Mouse (Mus musculus): ENCODE results near the gene Mob3a. TPM values are rescaled to one million over a fixed set of nuclear protein-coding genes. Genes with fewer than 3 reads are reported as not detected.

The Mob3a gene
- total RNA-seq, 2 experiments from 2014 or later: 18.2 to 25.6 TPM

DNA sequence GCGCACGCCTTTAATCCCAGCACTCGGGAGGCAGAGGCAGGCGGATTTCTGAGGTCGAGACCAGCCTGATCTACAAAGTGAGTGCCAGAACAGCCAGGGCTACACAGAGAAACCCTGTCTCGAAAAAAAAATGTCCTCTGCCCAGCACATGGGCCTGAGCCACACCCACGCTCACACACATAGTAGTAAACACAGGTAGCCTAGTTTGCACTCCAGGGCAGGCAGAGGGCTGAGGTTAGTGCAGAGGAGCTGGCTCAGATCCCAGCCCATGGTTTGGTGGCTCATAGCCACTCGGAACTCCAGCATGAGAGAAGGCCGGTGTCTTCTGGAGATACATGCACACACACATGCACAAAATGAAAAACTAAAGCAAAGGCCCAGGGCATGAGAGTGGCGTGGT is 54.8 kb downstream of the Mob3a start:
- ATAC-seq (replicated peaks; ENCODE audit: low FRiP score, poor library complexity, severe bottlenecking): no peak

DNA sequence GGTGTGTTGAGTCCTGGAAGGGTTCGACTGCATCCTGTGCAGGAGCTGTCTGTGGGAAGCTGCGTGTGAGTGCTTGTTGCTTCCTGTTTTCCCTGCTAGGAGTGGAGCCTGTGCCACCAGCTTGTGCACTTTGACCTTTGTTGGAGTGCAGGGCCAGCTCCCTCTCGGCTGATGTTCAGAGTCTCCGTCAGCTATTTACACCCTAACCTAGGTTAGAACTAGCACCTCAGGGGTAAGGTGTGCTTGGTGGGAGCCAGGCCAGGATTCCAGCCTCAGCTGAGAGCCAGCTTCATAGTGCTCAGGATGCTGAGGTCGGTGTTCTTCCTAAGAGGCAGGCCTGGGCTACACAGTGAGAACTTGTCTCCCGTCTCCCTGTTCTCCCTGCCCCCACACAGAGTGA is 66.4 kb downstream of the Mob3a start:
- no peak for ATAC-seq (replicated peaks; ENCODE audit: low FRiP score, poor library complexity, severe bottlenecking)

Other genes starting within 250 kb of the Mob3a start
- not detected in 2 replicates for gene Onecut3, start 207.1 kb downstream of the Mob3a start, total RNA-seq (2015; ENCODE audit: low replicate concordance)
- gene Onecut3, start 207.1 kb downstream of the Mob3a start, total RNA-seq (2017; ENCODE audit: low replicate concordance): not detected in 2 replicates
- not detected in 2 replicates for gene Atp8b3, start 162.9 kb downstream of the Mob3a start, total RNA-seq (2015; ENCODE audit: low replicate concordance)
- gene Atp8b3, start 162.9 kb downstream of the Mob3a start, total RNA-seq (2017; ENCODE audit: low replicate concordance): 0.43 TPM in 1 of 2 replicates, not detected in the other
- gene Rexo1, start 140.4 kb downstream of the Mob3a start, total RNA-seq (2015; ENCODE audit: low replicate concordance): 18.0 and 20.2 TPM in 2 replicates
- gene Rexo1, start 140.4 kb downstream of the Mob3a start, total RNA-seq (2017; ENCODE audit: low replicate concordance): 10.7 and 12.0 TPM in 2 replicates
- gene Klf16, start 124.7 kb downstream of the Mob3a start, total RNA-seq (2015; ENCODE audit: low replicate concordance): 0.96 and 1.0 TPM in 2 replicates
- 2.3 and 4.2 TPM in 2 replicates for gene Klf16, start 124.7 kb downstream of the Mob3a start, total RNA-seq (2017; ENCODE audit: low replicate concordance)
- gene Abhd17a, start 111.6 kb downstream of the Mob3a start, total RNA-seq (2015; ENCODE audit: low replicate concordance): 23.6 and 66.1 TPM in 2 replicates
- gene Abhd17a, start 111.6 kb downstream of the Mob3a start, total RNA-seq (2017; ENCODE audit: low replicate concordance): 2.0 and 7.7 TPM in 2 replicates
- 7.3 and 14.0 TPM in 2 replicates for gene Scamp4, start 99.1 kb downstream of the Mob3a start, total RNA-seq (2015; ENCODE audit: low replicate concordance)
- gene Scamp4, start 99.1 kb downstream of the Mob3a start, total RNA-seq (2017; ENCODE audit: low replicate concordance): 2.6 and 3.1 TPM in 2 replicates
- not detected in 2 replicates for gene Adat3, start 99.1 kb downstream of the Mob3a start, total RNA-seq (2015; ENCODE audit: low replicate concordance)
- gene Adat3, start 99.1 kb downstream of the Mob3a start, total RNA-seq (2017; ENCODE audit: low replicate concordance): 0.94 TPM in 1 of 2 replicates, not detected in the other
- 0.21 TPM in 1 of 2 replicates, not detected in the other for gene Gm49322, start 96.0 kb downstream of the Mob3a start, total RNA-seq (2015; ENCODE audit: low replicate concordance)
- not detected in 2 replicates for gene Gm49322, start 96.0 kb downstream of the Mob3a start, total RNA-seq (2017; ENCODE audit: low replicate concordance)
- gene Csnk1g2, start 79.1 kb downstream of the Mob3a start, total RNA-seq (2015; ENCODE audit: low replicate concordance): 25.5 and 25.6 TPM in 2 replicates
- 28.2 and 28.9 TPM in 2 replicates for gene Csnk1g2, start 79.1 kb downstream of the Mob3a start, total RNA-seq (2017; ENCODE audit: low replicate concordance)
- 5.6 and 6.1 TPM in 2 replicates for gene Btbd2, start 44.9 kb downstream of the Mob3a start, total RNA-seq (2015; ENCODE audit: low replicate concordance)
- 5.6 and 11.4 TPM in 2 replicates for gene Btbd2, start 44.9 kb downstream of the Mob3a start, total RNA-seq (2017; ENCODE audit: low replicate concordance)
- gene Mknk2, start 23.9 kb downstream of the Mob3a start, total RNA-seq (2015; ENCODE audit: low replicate concordance): 40.2 and 47.4 TPM in 2 replicates
- gene Mknk2, start 23.9 kb downstream of the Mob3a start, total RNA-seq (2017; ENCODE audit: low replicate concordance): 28.4 and 40.8 TPM in 2 replicates
- gene Izumo4, start 207 bp upstream of the Mob3a start, total RNA-seq (2015; ENCODE audit: low replicate concordance): 8.6 and 9.8 TPM in 2 replicates
- gene Izumo4, start 207 bp upstream of the Mob3a start, total RNA-seq (2017; ENCODE audit: low replicate concordance): 1.3 and 2.2 TPM in 2 replicates
- 12.5 and 27.6 TPM in 2 replicates for gene Ap3d1, start 40.3 kb upstream of the Mob3a start, total RNA-seq (2015; ENCODE audit: low replicate concordance)
- gene Ap3d1, start 40.3 kb upstream of the Mob3a start, total RNA-seq (2017; ENCODE audit: low replicate concordance): 25.9 and 30.5 TPM in 2 replicates
- 10.9 and 15.6 TPM in 2 replicates for gene Dot1l, start 53.2 kb upstream of the Mob3a start, total RNA-seq (2015; ENCODE audit: low replicate concordance)
- 8.0 and 22.9 TPM in 2 replicates for gene Dot1l, start 53.2 kb upstream of the Mob3a start, total RNA-seq (2017; ENCODE audit: low replicate concordance)
- 19.6 and 26.5 TPM in 2 replicates for gene Sf3a2, start 96.2 kb upstream of the Mob3a start, total RNA-seq (2015; ENCODE audit: low replicate concordance)
- gene Sf3a2, start 96.2 kb upstream of the Mob3a start, total RNA-seq (2017; ENCODE audit: low replicate concordance): 7.2 and 11.2 TPM in 2 replicates
- 24.5 and 45.2 TPM in 2 replicates for gene Plekhj1, start 96.6 kb upstream of the Mob3a start, total RNA-seq (2015; ENCODE audit: low replicate concordance)
- gene Plekhj1, start 96.6 kb upstream of the Mob3a start, total RNA-seq (2017; ENCODE audit: low replicate concordance): 8.2 and 13.9 TPM in 2 replicates
- gene Amh, start 103.3 kb upstream of the Mob3a start, total RNA-seq (2015; ENCODE audit: low replicate concordance): not detected in 2 replicates
- gene Amh, start 103.3 kb upstream of the Mob3a start, total RNA-seq (2017; ENCODE audit: low replicate concordance): not detected in 2 replicates
- not detected in 2 replicates for gene Jsrp1, start 111.5 kb upstream of the Mob3a start, total RNA-seq (2015; ENCODE audit: low replicate concordance)
- not detected in 2 replicates for gene Jsrp1, start 111.5 kb upstream of the Mob3a start, total RNA-seq (2017; ENCODE audit: low replicate concordance)
- 1,067 and 1,159 TPM in 2 replicates for gene Oaz1, start 124.7 kb upstream of the Mob3a start, total RNA-seq (2015; ENCODE audit: low replicate concordance)
- gene Oaz1, start 124.7 kb upstream of the Mob3a start, total RNA-seq (2017; ENCODE audit: low replicate concordance): 242 and 348 TPM in 2 replicates
- gene Lingo3, start 142.1 kb upstream of the Mob3a start, total RNA-seq (2015; ENCODE audit: low replicate concordance): not detected in 2 replicates
- gene Lingo3, start 142.1 kb upstream of the Mob3a start, total RNA-seq (2017; ENCODE audit: low replicate concordance): not detected in 2 replicates
- gene Lsm7, start 153.2 kb upstream of the Mob3a start, total RNA-seq (2015; ENCODE audit: low replicate concordance): 27.8 and 33.2 TPM in 2 replicates
- gene Lsm7, start 153.2 kb upstream of the Mob3a start, total RNA-seq (2017; ENCODE audit: low replicate concordance): 59.8 and 67.9 TPM in 2 replicates
- gene Sppl2b, start 153.3 kb upstream of the Mob3a start, total RNA-seq (2015; ENCODE audit: low replicate concordance): 225 and 274 TPM in 2 replicates
- 343 and 430 TPM in 2 replicates for gene Sppl2b, start 153.3 kb upstream of the Mob3a start, total RNA-seq (2017; ENCODE audit: low replicate concordance)
- gene Tmprss9, start 169.9 kb upstream of the Mob3a start, total RNA-seq (2015; ENCODE audit: low replicate concordance): not detected in 2 replicates
- gene Tmprss9, start 169.9 kb upstream of the Mob3a start, total RNA-seq (2017; ENCODE audit: low replicate concordance): 0.17 TPM in 1 of 2 replicates, not detected in the other
- gene Timm13, start 199.0 kb upstream of the Mob3a start, total RNA-seq (2015; ENCODE audit: low replicate concordance): 12.1 and 17.6 TPM in 2 replicates
- 14.1 and 24.7 TPM in 2 replicates for gene Timm13, start 199.0 kb upstream of the Mob3a start, total RNA-seq (2017; ENCODE audit: low replicate concordance)
- 2.7 and 7.3 TPM in 2 replicates for gene Lmnb2, start 216.3 kb upstream of the Mob3a start, total RNA-seq (2015; ENCODE audit: low replicate concordance)
- gene Lmnb2, start 216.3 kb upstream of the Mob3a start, total RNA-seq (2017; ENCODE audit: low replicate concordance): 9.3 and 9.7 TPM in 2 replicates
- 2.3 and 10.6 TPM in 2 replicates for gene Gadd45b, start 228.1 kb upstream of the Mob3a start, total RNA-seq (2015; ENCODE audit: low replicate concordance)
- 3.2 and 4.9 TPM in 2 replicates for gene Gadd45b, start 228.1 kb upstream of the Mob3a start, total RNA-seq (2017; ENCODE audit: low replicate concordance)

Measured in erythroblast, adult 5-6 weeks (primary cell).